Mouse (Mus musculus) leukemia stem cell, adult 10-12 weeks (primary cell): ENCODE results near the gene Gm9970. TPM values are rescaled to one million over a fixed set of nuclear protein-coding genes. Genes with fewer than 3 reads are reported as not detected.

ENCODE experiments used
- polyA plus RNA-seq: library from polyadenylated mRNA; stranded (reverse); fragments of >175 nt; gene quantifications from 2 replicates; pipeline ENCODE4 v1.2.3, GENCODE M21; 2012; ENCODE audit warnings: low replicate concordance

Gene Gm9970
- 0.36 TPM in 1 of 2 replicates, not detected in the other for polyA plus RNA-seq

GRCm38 (mm10) chr5:31240637-31241521, at the start of gene Gm9970, which contains the start of gene Nrbp1:
TSS of gene Gm9970 (minus strand) at chr5:31241232.
TSS of gene Nrbp1 (plus strand) at chr5:31240864.

DNA sequence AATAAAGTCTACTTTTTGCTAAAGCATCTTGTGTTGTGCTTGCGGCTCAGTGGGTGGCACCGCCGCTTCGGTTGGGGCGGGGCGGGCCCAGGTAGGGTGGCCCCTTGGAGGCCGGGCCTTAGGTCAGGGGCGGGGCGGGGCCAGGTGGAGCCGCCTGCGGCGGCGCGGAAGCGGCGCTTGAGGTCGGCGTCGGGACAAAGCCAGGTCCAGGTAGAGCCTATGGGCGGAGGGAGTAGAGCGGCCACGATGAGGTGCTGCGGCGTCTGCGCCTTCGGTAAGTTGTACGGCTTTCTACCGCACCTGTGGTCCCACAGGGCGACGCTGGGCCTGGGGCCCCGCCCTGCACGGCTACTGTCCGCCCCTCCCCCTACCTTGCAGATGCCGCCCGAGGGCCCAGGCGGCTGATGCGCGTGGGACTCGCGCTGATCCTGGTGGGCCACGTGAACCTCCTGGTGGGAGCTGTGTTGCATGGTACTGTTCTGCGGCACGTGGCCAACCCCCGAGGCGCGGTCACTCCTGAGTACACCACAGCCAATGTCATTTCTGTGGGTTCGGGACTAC, 10.6 kb upstream of the Gm9970 start, which contains the start of gene Krtcap3:
Gene Krtcap3 (plus strand): TSS at position 151 of the 561 bp plus-strand sequence.

DNA sequence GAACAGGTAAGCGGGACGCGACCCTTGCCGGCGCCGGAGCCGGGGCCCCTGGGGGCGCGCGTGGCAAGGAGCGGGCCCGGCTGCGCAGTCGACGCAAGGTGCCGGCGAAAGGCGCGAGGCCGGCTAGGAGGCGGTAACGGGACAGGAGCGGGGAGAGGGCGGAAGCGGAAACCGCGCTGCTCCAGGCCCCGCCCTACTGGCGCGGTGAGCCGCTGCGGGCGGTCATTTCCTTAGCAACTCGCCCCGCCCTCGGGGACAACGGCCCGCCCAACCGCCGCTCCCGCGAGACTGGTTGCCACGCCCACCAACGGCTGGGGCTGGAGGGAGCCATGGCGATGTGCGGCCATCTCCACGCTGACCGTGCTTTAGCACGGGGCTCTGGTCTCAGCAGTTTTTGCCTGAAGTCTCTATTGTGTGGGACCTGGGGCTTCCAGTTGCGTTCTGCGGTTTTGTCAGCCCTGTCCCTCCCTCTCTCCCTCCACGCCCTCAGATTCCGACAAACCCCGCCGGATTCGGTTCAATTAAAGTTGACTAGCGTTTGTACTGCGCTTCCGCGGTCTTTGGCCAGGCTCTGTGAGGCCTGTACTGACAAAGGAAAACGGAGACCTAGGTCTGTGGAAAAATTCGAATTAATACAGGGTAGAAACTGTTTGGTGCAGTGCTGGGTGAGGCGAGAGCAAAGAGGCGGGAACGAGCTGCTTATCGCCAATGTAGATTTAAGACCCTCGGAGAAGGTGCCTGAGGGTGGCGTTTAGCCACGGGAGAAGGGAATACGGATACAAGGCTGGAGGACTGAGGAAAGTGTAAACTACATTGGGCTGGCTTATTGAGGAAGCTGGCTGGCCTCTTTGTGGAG, 20.4 kb downstream of the Gm9970 start, which contains the start of gene Ppm1g:
Gene Ppm1g (minus strand): TSS at position 240 of the 856 bp plus-strand sequence.

GRCm38 (mm10) chr5:31201742-31202590, 39.1 kb downstream of the Gm9970 start, which contains the start of gene Zfp513:
TSS of gene Zfp513 (minus strand) at chr5:31202303.

GRCm38 (mm10) chr5:31192939-31193630, 47.9 kb downstream of the Gm9970 start, which contains the start of the genes Snx17 and Eif2b4:
TSS of gene Snx17 (plus strand) at chr5:31193227.
TSS of gene Eif2b4 (minus strand) at chr5:31193430.

Other genes with a start within 250 kb of the Gm9970 start
- gene Atraid, start 192.9 kb downstream of the Gm9970 start, polyA plus RNA-seq = 8.0 and 9.4 TPM in 2 replicates
- 1.1 and 10.6 TPM in 2 replicates for gene Slc5a6, start 192.3 kb downstream of the Gm9970 start, polyA plus RNA-seq
- gene Cad, start 186.5 kb downstream of the Gm9970 start, polyA plus RNA-seq = 574 and 647 TPM in 2 replicates
- gene Dnajc5g, start 134.9 kb downstream of the Gm9970 start, polyA plus RNA-seq = not detected in 2 replicates
- gene Slc30a3, start 133.0 kb downstream of the Gm9970 start, polyA plus RNA-seq = 0.68 TPM in 1 of 2 replicates, not detected in the other
- gene Trim54, start 124.5 kb downstream of the Gm9970 start, polyA plus RNA-seq = not detected in 2 replicates
- not detected in 2 replicates for gene Ucn, start 102.4 kb downstream of the Gm9970 start, polyA plus RNA-seq
- gene Mpv17, start 87.0 kb downstream of the Gm9970 start, polyA plus RNA-seq = 8.5 and 16.4 TPM in 2 replicates
- gene Gm29609, start 61.3 kb downstream of the Gm9970 start, polyA plus RNA-seq = 6.5 and 9.2 TPM in 2 replicates
- 26.5 and 69.9 TPM in 2 replicates for gene Gtf3c2, start 61.1 kb downstream of the Gm9970 start, polyA plus RNA-seq
- gene Snx17, start 48.0 kb downstream of the Gm9970 start, polyA plus RNA-seq = 13.8 and 16.2 TPM in 2 replicates
- gene Eif2b4, start 47.8 kb downstream of the Gm9970 start, polyA plus RNA-seq = 180 and 338 TPM in 2 replicates
- 37.9 and 81.8 TPM in 2 replicates for gene Zfp513, start 38.9 kb downstream of the Gm9970 start, polyA plus RNA-seq
- gene Ppm1g, start 20.5 kb downstream of the Gm9970 start, polyA plus RNA-seq = 522 and 770 TPM in 2 replicates
- 13.0 and 17.5 TPM in 2 replicates for gene Nrbp1, start 368 bp downstream of the Gm9970 start, polyA plus RNA-seq
- 3.8 and 11.2 TPM in 2 replicates for gene Krtcap3, start 10.5 kb upstream of the Gm9970 start, polyA plus RNA-seq
- 5.5 and 6.3 TPM in 2 replicates for gene Ift172, start 49.9 kb upstream of the Gm9970 start, polyA plus RNA-seq
- 0.57 and 2.1 TPM in 2 replicates for gene Fndc4, start 54.8 kb upstream of the Gm9970 start, polyA plus RNA-seq
- 0.19 TPM in 1 of 2 replicates, not detected in the other for gene Gckr, start 56.2 kb upstream of the Gm9970 start, polyA plus RNA-seq
- gene Zfp512, start 211.2 kb upstream of the Gm9970 start, polyA plus RNA-seq = 8.1 and 10.6 TPM in 2 replicates
- 0.20 TPM in 1 of 2 replicates, not detected in the other for gene 4930548H24Rik, start 244.5 kb upstream of the Gm9970 start, polyA plus RNA-seq